Mouse (Mus musculus): ENCODE measurements around the gene Snx6. TPM values are rescaled to one million over a fixed set of nuclear protein-coding genes. Genes with fewer than 3 reads are reported as not detected.
"Not testable (repeated sequence)": the region's sequence is repeated elsewhere in the genome, so short reads cannot be mapped to it uniquely, and the experiment has no call there.

Gene Snx6
- polyA plus RNA-seq, 1 experiment from 2014 or later, result 115 TPM

- no CpG with 5 or more reads among the region's 56 CpGs for WGBS
- not testable (repeated sequence) for H3K27me3 ChIP-seq (replicated peaks; ENCODE audit: control insufficient read depth, insufficient read depth, low read length); H3K4me1 ChIP-seq (replicated peaks; ENCODE audit: control insufficient read depth, insufficient read depth, low read length); H3K27ac ChIP-seq (ENCODE audit: low read depth, low read length); H3K4me2 ChIP-seq; H3K9ac ChIP-seq (ENCODE audit: low read depth, low read length); DNase-seq (ENCODE audit: low spot score); H3K36me3 ChIP-seq (ENCODE audit: control insufficient read depth, insufficient read depth, low read length); H3K4me3 ChIP-seq (ENCODE audit: low read depth, low read length); H3K9me3 ChIP-seq (ENCODE audit: control insufficient read depth, low read length)
- peak; percentile 89 for ATAC-seq (replicated peaks; ENCODE audit: low FRiP score)
Observed at GRCm38 (mm10) chr12:54718871-54719786, 76.4 kb downstream of the Snx6 start.

DNA sequence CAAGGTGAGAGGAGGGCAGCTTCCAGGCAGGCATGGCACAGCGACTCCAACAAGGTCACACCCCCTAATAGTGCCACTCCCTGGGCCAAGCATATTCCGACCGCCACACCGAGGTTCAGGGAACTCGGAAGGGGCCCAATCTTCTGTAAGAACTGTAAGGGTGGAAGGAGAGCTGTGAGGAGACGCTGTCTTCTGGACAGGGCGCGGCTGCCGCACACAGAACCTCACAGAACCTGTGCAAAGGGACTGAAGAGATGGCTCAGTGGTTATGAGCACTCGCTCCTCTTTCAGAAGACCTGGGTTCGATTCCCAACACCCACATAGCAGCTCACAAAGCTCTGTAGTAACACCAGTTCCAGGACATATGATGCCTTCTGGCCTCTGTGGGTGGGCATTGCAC lies 78.0 kb downstream of the Snx6 start:
- H3K36me3 ChIP-seq (ENCODE audit: control insufficient read depth, insufficient read depth, low read length); H3K9ac ChIP-seq (ENCODE audit: low read depth, low read length); H3K4me1 ChIP-seq (replicated peaks; ENCODE audit: control insufficient read depth, insufficient read depth, low read length); DNase-seq (ENCODE audit: low spot score); H3K4me2 ChIP-seq; H3K27me3 ChIP-seq (replicated peaks; ENCODE audit: control insufficient read depth, insufficient read depth, low read length); H3K27ac ChIP-seq (ENCODE audit: low read depth, low read length); ATAC-seq (replicated peaks; ENCODE audit: low FRiP score); H3K4me3 ChIP-seq (ENCODE audit: low read depth, low read length); H3K9me3 ChIP-seq (ENCODE audit: control insufficient read depth, low read length): not testable (repeated sequence)
- WGBS, result 76% methylated on average over 5 of the region's 11 CpGs

DNA sequence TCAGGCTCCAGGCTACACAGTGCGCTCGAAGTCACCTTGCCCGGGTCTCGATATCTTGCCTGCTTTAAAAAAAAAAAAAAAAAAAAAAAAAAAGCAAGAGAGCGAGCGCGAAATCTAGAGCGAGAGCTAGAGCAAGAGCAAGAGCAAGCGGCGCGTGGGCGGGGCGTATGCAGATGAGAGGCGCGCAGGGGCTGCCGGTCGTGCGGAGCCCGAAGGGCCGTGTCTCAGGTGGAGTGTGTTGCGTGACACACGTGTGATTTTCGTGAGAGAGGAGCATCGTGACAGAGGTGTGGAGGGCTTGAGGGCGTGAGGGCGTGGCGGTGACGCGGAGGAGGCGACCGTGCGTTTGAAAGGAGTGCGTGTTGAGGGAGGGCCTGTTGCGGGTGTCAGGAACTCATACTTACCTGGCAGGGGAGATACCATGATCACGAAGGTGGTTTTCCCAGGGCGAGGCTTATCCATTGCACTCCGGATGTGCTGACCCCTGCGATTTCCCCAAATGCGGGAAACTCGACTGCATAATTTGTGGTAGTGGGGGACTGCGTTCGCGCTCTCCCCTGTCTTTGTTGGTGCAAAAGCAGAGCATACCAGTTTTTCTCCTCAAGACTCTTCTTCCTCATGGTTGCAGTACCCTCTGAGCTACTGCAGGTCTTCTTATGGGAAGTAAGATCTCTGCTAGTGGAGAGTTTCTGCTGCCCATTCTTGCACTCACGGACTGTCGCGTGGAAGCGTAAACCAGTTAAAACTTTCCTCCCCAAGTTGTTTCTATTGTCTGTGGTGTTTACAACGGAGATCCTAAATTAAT lies 81.5 kb downstream of the Snx6 start:
- peak; percentile 69 for ATAC-seq (replicated peaks; ENCODE audit: low FRiP score)
- DNase-seq (ENCODE audit: low spot score); H3K27ac ChIP-seq (ENCODE audit: low read depth, low read length); H3K9ac ChIP-seq (ENCODE audit: low read depth, low read length); H3K36me3 ChIP-seq (ENCODE audit: control insufficient read depth, insufficient read depth, low read length); H3K4me3 ChIP-seq (ENCODE audit: low read depth, low read length); H3K4me2 ChIP-seq; H3K27me3 ChIP-seq (replicated peaks; ENCODE audit: control insufficient read depth, insufficient read depth, low read length); H3K4me1 ChIP-seq (replicated peaks; ENCODE audit: control insufficient read depth, insufficient read depth, low read length); H3K9me3 ChIP-seq (ENCODE audit: control insufficient read depth, low read length): not testable (repeated sequence)
- 0% methylated on average over 1 of the region's 48 CpGs for WGBS

- H3K4me2 ChIP-seq; H3K9ac ChIP-seq (ENCODE audit: low read depth, low read length); DNase-seq (ENCODE audit: low spot score); H3K27me3 ChIP-seq (replicated peaks; ENCODE audit: control insufficient read depth, insufficient read depth, low read length); H3K9me3 ChIP-seq (ENCODE audit: control insufficient read depth, low read length); H3K36me3 ChIP-seq (ENCODE audit: control insufficient read depth, insufficient read depth, low read length); H3K4me1 ChIP-seq (replicated peaks; ENCODE audit: control insufficient read depth, insufficient read depth, low read length); H3K27ac ChIP-seq (ENCODE audit: low read depth, low read length); H3K4me3 ChIP-seq (ENCODE audit: low read depth, low read length): not testable (repeated sequence)
- ATAC-seq (replicated peaks; ENCODE audit: low FRiP score), result peak; percentile 89
- 0% methylated on average over 3 of the region's 8 CpGs for WGBS
Observed at GRCm38 (mm10) chr12:54710494-54710879, 85.0 kb downstream of the Snx6 start.

GRCm38 (mm10) chr12:54709691-54710493 lies 85.6 kb downstream of the Snx6 start:
- H3K4me2 ChIP-seq; H3K4me3 ChIP-seq (ENCODE audit: low read depth, low read length): not testable (repeated sequence)
- peak; percentile 37 for ATAC-seq (replicated peaks; ENCODE audit: low FRiP score)

DNA sequence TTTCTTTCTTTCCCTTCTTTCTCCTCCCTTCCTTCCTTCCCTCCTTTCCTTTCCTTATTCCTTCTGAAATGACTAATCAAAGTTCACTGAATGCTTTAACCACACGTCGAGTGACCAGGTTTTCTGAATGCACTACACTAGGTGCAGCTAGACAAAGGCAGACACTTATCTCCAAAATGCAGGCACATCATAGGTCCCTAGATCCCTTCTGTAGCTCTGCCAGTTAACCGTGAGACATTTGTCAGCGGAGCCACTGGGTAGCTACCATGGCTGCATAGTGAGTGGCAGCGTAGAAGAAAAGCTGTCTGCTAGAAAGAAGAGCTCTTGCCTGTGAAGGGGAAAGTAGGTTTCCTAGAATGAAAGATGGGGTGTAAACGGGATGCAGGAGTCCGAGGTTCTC lies 96.1 kb downstream of the Snx6 start:
- ATAC-seq (replicated peaks; ENCODE audit: low FRiP score) (no peak), DNase-seq (ENCODE audit: low spot score) (no peak)
- Histone ChIP-seq H3K36me3 (ENCODE audit: control insufficient read depth, insufficient read depth, low read length) (no peaks in the 10 kb centered on the region), H3K9ac (ENCODE audit: low read depth, low read length) (no peak overlapping the region), H3K4me3 (ENCODE audit: low read depth, low read length) (no peak overlapping the region), H3K4me2 (no peak overlapping the region), H3K9me3 (ENCODE audit: control insufficient read depth, low read length) (no peaks in the 10 kb centered on the region), H3K27me3 (replicated peaks; ENCODE audit: control insufficient read depth, insufficient read depth, low read length) (no peaks in the 10 kb centered on the region; the same call in 1 of the 2 replicates), H3K27ac (ENCODE audit: low read depth, low read length) (no peak overlapping the region), H3K4me1 (replicated peaks; ENCODE audit: control insufficient read depth, insufficient read depth, low read length) (peaks cover 17% of the 10 kb centered on the region)
- whole genome bisulfite sequencing, result 56% methylated on average over 7 of the region's 7 CpGs

More at GRCm38 (mm10) chr12:54709691-54710493, 85.6 kb downstream of the Snx6 start:
- WGBS, result under 1% methylated on average over 10 of the region's 44 CpGs
- not testable (repeated sequence) for H3K27ac ChIP-seq (ENCODE audit: low read depth, low read length); DNase-seq (ENCODE audit: low spot score); H3K4me1 ChIP-seq (replicated peaks; ENCODE audit: control insufficient read depth, insufficient read depth, low read length); H3K27me3 ChIP-seq (replicated peaks; ENCODE audit: control insufficient read depth, insufficient read depth, low read length); H3K9ac ChIP-seq (ENCODE audit: low read depth, low read length); H3K9me3 ChIP-seq (ENCODE audit: control insufficient read depth, low read length); H3K36me3 ChIP-seq (ENCODE audit: control insufficient read depth, insufficient read depth, low read length)

DNA sequence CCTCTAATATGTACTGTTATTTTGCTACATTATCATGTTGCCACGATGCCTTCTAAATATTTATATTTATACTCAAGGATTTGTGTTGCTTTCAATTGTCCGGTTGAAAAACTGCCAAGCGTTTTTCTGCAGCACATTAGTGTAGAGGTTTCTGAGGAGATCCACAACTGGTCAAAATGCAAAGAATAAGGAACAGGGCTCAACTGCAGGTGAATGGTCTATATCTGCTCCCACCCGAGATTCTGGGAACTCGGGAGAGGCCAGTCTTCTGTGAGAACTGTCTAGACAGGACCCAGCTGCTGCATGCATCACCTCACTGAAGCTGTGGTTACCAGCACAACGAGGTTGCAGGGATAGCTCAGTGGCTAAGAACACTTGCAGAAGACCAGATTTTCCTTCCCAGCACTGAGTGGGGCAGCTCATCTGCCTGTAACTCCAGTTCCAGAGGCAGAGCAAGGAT lies 97.7 kb downstream of the Snx6 start:
- Histone ChIP-seq H3K9ac (ENCODE audit: low read depth, low read length) (no peak overlapping the region), H3K4me3 (ENCODE audit: low read depth, low read length) (no peak overlapping the region), H3K27me3 (replicated peaks; ENCODE audit: control insufficient read depth, insufficient read depth, low read length) (no peaks in the 10 kb centered on the region; the same call in 1 of the 2 replicates), H3K36me3 (ENCODE audit: control insufficient read depth, insufficient read depth, low read length) (no peaks in the 10 kb centered on the region), H3K9me3 (ENCODE audit: control insufficient read depth, low read length) (no peaks in the 10 kb centered on the region), H3K4me1 (replicated peaks; ENCODE audit: control insufficient read depth, insufficient read depth, low read length) (peaks cover 17% of the 10 kb centered on the region), H3K4me2 (peak overlapping the region; percentile 40), H3K27ac (ENCODE audit: low read depth, low read length) (peak overlapping the region; percentile 16; the same call in 1 of the 2 replicates)
- DNase-seq (ENCODE audit: low spot score) (no peak), ATAC-seq (replicated peaks; ENCODE audit: low FRiP score) (no peak)
- WGBS, result 61% methylated on average over 6 of the region's 6 CpGs

GRCm38 (mm10) chr12:54697003-54697597 lies 98.4 kb downstream of the Snx6 start:
- peak; percentile 62 for ATAC-seq (replicated peaks; ENCODE audit: low FRiP score)
- WGBS, result 8% methylated on average over 7 of the region's 7 CpGs
- Histone ChIP-seq H3K27me3 (replicated peaks; ENCODE audit: control insufficient read depth, insufficient read depth, low read length) (no peaks in the 10 kb centered on the region; the same call in 1 of the 2 replicates), H3K9me3 (ENCODE audit: control insufficient read depth, low read length) (no peaks in the 10 kb centered on the region), H3K27ac (ENCODE audit: low read depth, low read length) (peak overlapping the region; percentile 16; the same call in 1 of the 2 replicates), H3K36me3 (ENCODE audit: control insufficient read depth, insufficient read depth, low read length) (no peaks in the 10 kb centered on the region; the same call in 1 of the 2 replicates), H3K4me1 (replicated peaks; ENCODE audit: control insufficient read depth, insufficient read depth, low read length) (peaks cover 17% of the 10 kb centered on the region), H3K4me2 (peak overlapping the region; percentile 40), H3K4me3 (ENCODE audit: low read depth, low read length) (no peak overlapping the region), H3K9ac (ENCODE audit: low read depth, low read length) (no peak overlapping the region)
- DNase-seq (ENCODE audit: low spot score), result no peak

Data from liver, embryonic 11.5 days (tissue).